Mouse (Mus musculus): Measurements from ENCODE around the gene Gtf2h4.

DNA sequence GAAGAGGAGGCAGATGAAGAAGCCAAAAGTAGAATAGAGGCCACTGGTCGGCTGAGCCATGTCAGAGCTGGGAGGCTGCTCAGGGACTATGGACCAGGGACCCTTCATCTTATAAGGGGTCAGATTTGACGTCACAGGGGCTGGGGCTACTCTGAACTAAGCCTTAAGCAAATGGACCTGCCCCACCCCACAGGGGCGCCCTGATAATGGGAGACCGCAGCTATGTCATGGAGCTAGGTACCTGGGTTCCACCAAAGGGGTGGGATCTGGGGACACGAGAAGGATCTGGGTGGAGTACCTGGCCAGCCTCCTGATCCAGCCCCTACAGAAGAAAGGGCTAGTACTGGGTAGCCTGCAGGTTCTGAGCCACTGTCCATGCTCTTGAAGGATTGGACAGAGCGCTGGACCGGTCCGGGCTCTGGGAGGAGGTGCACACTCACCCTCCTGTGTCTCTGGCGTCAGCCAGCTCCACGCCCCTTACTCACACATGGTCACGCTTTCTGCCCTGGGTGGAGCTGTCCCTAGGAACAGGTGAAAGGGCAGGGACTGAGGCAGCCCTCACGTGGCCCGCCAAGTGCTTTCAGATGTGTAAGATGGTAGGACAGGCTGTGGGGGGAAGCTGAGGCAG, 29.8 kb downstream of the Gtf2h4 start, which contains the start of gene Mucl3:
- no peak for TF ChIP-seq CTCF (IDR thresholded peaks at IDR 0.05; ENCODE audit: extremely low read depth, insufficient read length, insufficient replicate concordance, low read depth, low read length)
- no peak for TF ChIP-seq POLR2A (IDR thresholded peaks at IDR 0.05; ENCODE audit: low read depth, low read length)
